Mouse (Mus musculus) megakaryocyte, embryonic 14.5 days (primary cell): ENCODE data around the gene Fam92b. TPM values are rescaled to one million over a fixed set of nuclear protein-coding genes. Genes with fewer than 3 reads are reported as not detected.

Experiments
- H3K27me3 ChIP-seq: replicated peaks from 2 replicates; pipeline ENCODE3; 2012; ENCODE audit warnings: inconsistent platforms
- H3K36me3 ChIP-seq: replicated peaks from 2 replicates; pipeline ENCODE3; 2012; ENCODE audit warnings: low read length, inconsistent platforms, mixed read lengths
- H3K4me1 ChIP-seq: 2 replicates; pipeline ENCODE4 v1.6.1; 2012; ENCODE audit warnings: inconsistent platforms
- H3K4me3 ChIP-seq: replicated peaks from 2 replicates; pipeline ENCODE3; 2012; ENCODE audit warnings: moderate library complexity, mild to moderate bottlenecking, inconsistent platforms
- H3K9me3 ChIP-seq: 2 replicates; pipeline ENCODE4 v1.6.1; 2012; ENCODE audit warnings: inconsistent platforms
- FLI1 ChIP-seq: IDR thresholded peaks from 2 replicates; pipeline ENCODE4 v1.6.1; 2012; ENCODE audit warnings: low read length, inconsistent platforms, mixed read lengths
- GATA1 ChIP-seq: IDR thresholded peaks from 3 replicates; pipeline ENCODE4 v1.6.1; 2012; ENCODE audit warnings: mixed read lengths, low read length, inconsistent platforms, borderline replicate concordance
- polyA plus RNA-seq: library from polyadenylated mRNA; stranded (reverse); fragments of >175 nt; gene quantifications from 2 replicates; pipeline ENCODE4 v1.2.3, GENCODE M21; 2012; ENCODE audit warnings: low replicate concordance; ENCODE audit not compliant: insufficient read depth

The Fam92b gene
- polyA plus RNA-seq, 1 experiment, result not detected

DNA sequence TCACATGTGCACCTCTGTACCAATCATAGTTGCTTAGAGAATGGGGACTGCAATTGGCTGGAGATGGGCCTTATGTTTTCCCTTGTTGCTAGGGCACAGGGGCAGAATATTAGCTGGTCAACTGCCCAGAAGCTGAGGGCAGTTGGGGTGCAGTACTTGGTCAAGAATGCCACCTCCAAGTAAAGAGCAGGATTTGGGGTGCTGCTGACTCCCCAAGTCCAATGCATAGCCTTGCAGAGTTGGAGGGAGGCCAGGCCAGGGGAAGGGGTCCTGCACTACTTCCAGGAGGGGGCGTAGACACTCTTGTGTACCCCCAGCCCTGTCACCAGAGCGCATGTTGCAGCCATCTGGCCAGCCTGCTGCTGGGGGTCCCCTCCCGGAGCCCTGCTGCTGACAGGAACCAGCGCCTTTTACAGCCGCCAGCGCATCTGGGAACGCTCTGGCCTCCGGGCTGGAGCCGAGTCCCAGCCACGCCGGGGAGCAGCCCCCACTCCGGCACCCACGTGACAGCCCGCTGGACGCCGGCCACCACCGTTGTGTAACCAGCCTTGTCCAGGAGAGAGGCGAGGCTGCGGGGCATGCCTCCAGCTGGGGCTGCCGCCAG is 13.6 kb upstream of the Fam92b start:
- Histone ChIP-seq H3K27me3 (peaks cover 51% of the 10 kb centered on the region), H3K36me3 (no peaks in the 10 kb centered on the region), H3K9me3 (peaks cover 8% of the 10 kb centered on the region), H3K4me1 (no peaks in the 10 kb centered on the region), H3K4me3 (no peak overlapping the region)
- no peak for TF ChIP-seq GATA1
- no peak for TF ChIP-seq FLI1

DNA sequence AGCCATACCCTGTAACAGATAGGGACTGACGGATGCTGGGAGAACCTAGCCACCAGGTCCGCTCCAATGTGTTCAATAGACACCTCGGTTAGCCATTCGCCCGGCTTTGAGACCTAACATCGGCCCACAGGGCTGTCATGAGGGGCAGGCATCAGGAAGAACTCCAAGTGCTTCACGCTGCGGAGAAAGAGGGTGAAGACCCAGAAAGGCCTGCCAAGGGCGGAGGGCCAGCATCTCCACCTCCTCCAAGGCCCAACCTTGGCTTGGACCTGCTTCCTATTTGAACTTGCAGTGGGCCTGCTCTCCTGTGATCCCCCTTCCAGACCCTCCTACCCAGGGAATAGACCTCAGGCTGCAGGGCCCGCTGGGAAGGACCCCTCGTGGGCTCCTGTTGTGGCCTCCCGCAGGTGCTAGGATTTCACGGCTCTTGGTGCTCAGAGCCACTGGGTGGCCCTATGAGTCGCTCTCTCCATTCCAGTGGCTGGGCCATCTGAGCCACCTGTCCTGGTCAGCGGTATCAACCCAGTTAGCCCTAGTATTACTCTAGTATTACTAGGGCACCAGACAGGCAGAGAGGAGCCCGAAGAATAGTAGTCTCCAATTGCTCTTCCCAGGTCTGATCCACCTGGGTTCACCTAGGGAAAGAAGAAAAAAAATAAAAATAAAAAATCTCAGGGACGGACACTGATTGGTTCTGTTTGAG is 13.0 kb upstream of the Fam92b start:
- H3K4me3 ChIP-seq, result no peak overlapping the region
- H3K9me3 ChIP-seq, result peaks cover 8% of the 10 kb centered on the region
- TF ChIP-seq GATA1 (no peak), FLI1 (no peak)
- H3K27me3 ChIP-seq, result peaks cover 57% of the 10 kb centered on the region
- no peaks in the 10 kb centered on the region for H3K36me3 ChIP-seq
- H3K4me1 ChIP-seq, result no peaks in the 10 kb centered on the region

DNA sequence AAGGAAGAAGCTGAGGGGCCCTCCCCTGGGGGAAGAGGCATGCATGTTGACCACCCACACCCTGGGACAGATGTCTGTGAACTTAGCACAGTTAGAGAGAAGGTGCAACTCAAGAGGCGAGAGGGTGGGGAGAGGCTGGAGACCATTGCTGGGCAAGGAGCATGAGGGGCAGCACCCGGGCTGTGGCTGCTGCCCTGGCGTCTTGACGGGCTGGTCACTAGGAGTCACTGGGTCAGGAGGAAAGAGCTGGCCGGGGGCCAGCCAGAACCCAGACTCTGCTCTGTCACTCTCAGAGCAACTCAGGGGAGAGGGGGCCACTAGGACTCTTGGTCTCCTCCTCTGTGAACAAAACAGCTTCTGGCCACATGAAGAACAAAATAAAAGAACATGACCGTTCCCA is 12.2 kb upstream of the Fam92b start:
- Histone ChIP-seq H3K27me3 (peaks cover 63% of the 10 kb centered on the region), H3K9me3 (peaks cover 8% of the 10 kb centered on the region), H3K4me3 (no peak overlapping the region), H3K36me3 (no peaks in the 10 kb centered on the region), H3K4me1 (no peaks in the 10 kb centered on the region)
- TF ChIP-seq GATA1 (no peak), FLI1 (no peak)

DNA sequence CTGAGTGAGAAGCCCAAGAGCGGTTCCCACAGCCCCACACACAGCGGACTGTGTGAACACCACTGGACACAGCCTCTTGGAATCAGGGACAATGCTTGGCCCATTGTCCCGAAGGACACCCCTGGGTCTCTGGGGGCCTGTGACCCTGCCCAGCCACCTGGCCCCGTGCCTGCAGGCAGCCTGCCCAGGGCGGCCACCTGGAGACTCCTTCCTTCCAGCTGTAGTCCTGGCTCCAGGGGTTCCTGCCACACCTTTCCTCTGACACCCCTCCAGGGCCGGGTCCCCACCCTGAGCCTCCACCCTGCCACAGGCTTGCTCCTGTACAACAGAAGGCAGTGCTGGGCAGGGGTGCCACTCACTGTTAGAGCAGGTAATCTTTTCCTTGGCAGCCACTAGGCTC is 11.2 kb upstream of the Fam92b start:
- Histone ChIP-seq H3K9me3 (peaks cover 8% of the 10 kb centered on the region), H3K36me3 (no peaks in the 10 kb centered on the region), H3K4me1 (no peaks in the 10 kb centered on the region), H3K4me3 (no peak overlapping the region), H3K27me3 (peaks cover 71% of the 10 kb centered on the region)
- TF ChIP-seq GATA1, result no peak
- TF ChIP-seq FLI1, result no peak

DNA sequence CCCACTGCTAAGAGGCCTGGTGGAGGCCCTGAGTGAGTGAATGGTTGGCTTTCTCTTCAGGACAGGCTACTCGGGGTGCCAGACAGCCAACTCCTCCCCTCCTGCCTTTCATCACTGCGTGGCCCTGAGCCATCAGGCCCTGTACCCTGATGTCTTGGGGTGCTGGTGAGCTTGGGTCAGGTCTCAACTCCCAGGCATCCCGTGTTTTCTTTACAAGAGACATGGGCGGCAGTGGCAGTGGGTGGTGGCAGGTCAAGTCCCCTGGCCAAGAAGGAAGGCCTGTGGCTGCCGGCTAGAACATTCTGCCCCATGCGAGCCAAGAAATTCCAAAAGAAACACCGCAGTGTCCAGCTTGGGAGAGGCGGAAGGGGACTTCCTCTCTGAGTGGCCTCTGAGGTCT is 9.2 kb upstream of the Fam92b start:
- TF ChIP-seq GATA1, result no peak
- no peak for TF ChIP-seq FLI1
- no peak overlapping the region for H3K4me3 ChIP-seq
- no peaks in the 10 kb centered on the region for H3K9me3 ChIP-seq
- no peaks in the 10 kb centered on the region for H3K36me3 ChIP-seq
- H3K27me3 ChIP-seq, result peaks cover 77% of the 10 kb centered on the region
- H3K4me1 ChIP-seq, result no peaks in the 10 kb centered on the region

DNA sequence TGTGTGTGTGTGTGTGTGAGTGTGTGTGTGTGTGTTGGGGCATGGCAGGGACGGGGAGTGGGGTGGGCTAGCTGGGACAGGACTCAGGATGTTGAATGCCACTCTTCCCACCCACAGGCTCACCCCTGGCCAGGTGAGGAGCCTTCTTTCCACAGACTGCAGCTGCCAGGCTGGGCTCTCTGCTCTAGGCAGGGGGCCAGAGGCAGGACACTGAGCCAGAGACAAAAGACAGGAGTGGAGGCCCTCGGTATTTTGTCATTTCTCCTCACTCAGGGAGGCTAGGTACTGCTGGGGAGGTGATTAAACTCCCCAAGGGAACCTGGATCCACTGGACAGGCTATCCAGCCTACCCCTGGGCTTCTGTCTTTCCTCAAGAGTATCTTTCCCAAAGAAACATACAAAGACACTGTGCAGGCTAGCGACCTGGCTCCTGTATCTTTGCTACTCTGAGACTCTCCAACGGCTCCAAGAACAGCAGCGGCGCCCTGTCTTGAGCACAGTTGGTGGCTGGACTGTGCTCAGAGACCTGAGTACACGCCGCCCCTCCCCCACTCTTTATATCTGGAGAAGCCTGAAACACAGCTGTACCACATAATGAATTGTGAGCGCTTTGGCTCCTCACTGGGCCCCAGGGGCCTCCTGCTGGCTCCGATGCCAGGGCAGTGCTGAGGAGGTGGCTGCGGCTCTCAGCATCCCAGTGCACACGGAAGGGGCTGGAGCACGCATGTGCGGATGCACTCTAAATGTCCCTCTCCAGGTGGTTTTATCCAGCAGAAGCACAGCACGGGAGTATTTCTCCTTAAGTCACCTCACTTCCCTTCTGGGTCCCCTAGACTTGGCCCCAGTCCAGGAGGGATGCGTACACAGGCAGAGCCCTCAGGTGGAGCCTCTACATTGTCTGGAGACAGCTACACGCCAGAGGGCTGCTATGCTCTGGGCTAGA is 7.9 kb upstream of the Fam92b start:
- Histone ChIP-seq H3K4me1 (no peaks in the 10 kb centered on the region), H3K9me3 (no peaks in the 10 kb centered on the region), H3K27me3 (peaks cover 82% of the 10 kb centered on the region), H3K36me3 (no peaks in the 10 kb centered on the region), H3K4me3 (no peak overlapping the region)
- TF ChIP-seq GATA1, result no peak
- no peak for TF ChIP-seq FLI1

DNA sequence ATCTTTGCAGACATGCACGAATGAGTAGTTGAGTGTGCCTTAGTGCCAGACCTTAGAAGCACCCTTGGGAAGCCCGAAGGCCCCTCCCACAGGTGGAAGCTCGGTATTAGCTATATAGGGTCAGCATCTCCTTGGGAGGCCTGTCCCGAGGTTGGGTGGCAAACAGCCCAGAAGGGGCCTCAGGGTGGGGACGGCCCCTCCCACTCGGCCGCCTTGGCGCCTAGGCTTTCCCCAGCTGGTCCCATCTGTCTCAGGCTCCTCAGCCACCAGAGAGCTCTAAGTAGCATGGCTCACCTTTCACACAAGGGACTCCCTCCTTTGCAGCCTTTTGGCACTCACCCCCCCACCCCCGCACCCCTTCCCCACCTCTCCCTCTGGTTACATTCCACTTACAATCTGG is 7.1 kb upstream of the Fam92b start:
- Histone ChIP-seq H3K27me3 (peaks cover 75% of the 10 kb centered on the region), H3K36me3 (no peaks in the 10 kb centered on the region), H3K4me1 (peaks cover 3% of the 10 kb centered on the region), H3K9me3 (no peaks in the 10 kb centered on the region), H3K4me3 (no peak overlapping the region)
- TF ChIP-seq FLI1 (no peak), GATA1 (no peak)

DNA sequence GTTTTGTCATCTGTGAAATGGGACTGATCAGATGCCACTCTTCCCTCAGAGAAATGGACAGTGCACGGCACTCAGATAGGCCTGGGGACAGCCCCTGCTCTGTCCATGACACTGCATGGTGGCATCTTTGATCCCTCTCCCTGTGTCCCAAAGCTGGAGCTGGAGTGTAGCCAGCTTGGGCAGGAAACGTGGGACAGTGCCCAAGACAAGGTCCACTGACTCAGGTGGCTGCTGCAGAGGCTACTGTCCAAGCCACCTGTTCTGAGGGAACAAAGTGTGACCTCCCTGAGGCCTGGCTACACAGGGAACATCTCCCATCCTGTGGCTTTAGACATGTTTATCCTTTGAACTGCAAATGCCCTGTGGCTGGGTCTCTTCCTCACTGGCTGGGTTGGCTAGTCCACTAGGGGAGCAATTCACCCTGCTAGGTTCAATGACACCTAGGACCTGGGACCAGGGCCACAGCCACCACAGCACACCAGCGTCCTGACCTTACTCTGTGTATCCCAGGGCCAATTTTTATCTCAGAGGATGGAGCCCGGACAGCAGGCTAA is 4.7 kb upstream of the Fam92b start:
- Histone ChIP-seq H3K4me3 (no peak overlapping the region), H3K4me1 (peaks cover 24% of the 10 kb centered on the region), H3K27me3 (peaks cover 73% of the 10 kb centered on the region), H3K36me3 (no peaks in the 10 kb centered on the region), H3K9me3 (no peaks in the 10 kb centered on the region)
- TF ChIP-seq FLI1, result no peak
- no peak for TF ChIP-seq GATA1

DNA sequence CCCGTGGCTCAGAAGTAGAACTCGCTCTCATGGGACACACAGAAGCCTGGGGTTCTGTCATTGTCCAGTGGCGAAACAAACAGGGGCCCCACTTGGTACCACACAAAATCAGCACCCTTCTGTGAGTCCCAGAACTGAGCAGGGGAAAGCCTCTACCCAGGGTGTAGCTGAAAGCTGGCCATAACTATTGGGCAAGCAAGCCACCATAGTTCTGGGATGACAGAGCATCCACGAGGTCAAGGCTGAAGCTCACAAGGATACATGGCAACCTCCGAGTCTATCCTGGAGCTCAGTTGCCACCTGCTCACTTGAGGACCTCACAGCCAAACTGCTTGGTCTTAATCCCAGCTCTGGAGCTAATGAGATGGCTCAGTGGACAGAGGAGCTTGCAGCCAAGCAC is 4.0 kb upstream of the Fam92b start:
- peaks cover 73% of the 10 kb centered on the region for H3K27me3 ChIP-seq
- peaks cover 24% of the 10 kb centered on the region for H3K4me1 ChIP-seq
- no peaks in the 10 kb centered on the region for H3K9me3 ChIP-seq
- H3K36me3 ChIP-seq, result no peaks in the 10 kb centered on the region
- no peak overlapping the region for H3K4me3 ChIP-seq
- TF ChIP-seq FLI1 (no peak), GATA1 (no peak)

DNA sequence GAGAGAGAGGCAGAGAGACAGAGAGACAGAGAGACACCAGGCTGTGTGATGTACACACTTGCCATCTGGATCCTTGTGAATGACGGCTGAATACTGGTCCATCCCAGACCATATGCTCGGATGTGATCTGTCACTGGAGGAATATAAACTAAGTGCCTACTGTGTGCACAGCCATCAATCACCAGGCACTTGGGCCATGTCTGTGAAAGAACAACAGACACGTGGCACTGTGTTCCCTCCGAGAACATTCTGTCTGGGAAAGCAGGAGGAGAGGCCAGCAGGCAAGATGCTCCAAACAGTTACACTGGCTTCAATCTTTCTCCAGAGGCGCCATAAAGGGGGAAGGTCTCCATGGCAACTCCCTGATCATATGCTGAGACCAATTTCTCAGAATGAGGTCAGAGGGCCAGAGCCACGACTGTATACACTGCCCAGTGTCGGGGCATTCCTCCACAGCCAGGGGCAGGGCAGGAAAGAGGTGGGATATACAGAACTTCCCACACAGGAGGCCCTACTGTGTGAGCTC is 3.2 kb upstream of the Fam92b start:
- Histone ChIP-seq H3K36me3 (no peaks in the 10 kb centered on the region), H3K4me3 (no peak overlapping the region), H3K27me3 (peaks cover 72% of the 10 kb centered on the region), H3K4me1 (peaks cover 24% of the 10 kb centered on the region), H3K9me3 (no peaks in the 10 kb centered on the region)
- TF ChIP-seq GATA1 (no peak), FLI1 (no peak)
